Mouse (Mus musculus) mammary gland, adult 2 months (tissue): ENCODE measurements around the gene Tcte3. TPM values are rescaled to one million over a fixed set of nuclear protein-coding genes. Genes with fewer than 3 reads are reported as not detected.

Experiments used
- polyA plus RNA-seq: library from polyadenylated mRNA; depleted of rRNA; stranded (reverse); fragments of >200 nt; gene quantifications from 2 replicates; pipeline ENCODE4 v1.2.3, GENCODE M21; 2012; ENCODE audit warnings: low replicate concordance; rRNA removed

The Tcte3 gene
- not detected in 2 replicates for polyA plus RNA-seq

DNA sequence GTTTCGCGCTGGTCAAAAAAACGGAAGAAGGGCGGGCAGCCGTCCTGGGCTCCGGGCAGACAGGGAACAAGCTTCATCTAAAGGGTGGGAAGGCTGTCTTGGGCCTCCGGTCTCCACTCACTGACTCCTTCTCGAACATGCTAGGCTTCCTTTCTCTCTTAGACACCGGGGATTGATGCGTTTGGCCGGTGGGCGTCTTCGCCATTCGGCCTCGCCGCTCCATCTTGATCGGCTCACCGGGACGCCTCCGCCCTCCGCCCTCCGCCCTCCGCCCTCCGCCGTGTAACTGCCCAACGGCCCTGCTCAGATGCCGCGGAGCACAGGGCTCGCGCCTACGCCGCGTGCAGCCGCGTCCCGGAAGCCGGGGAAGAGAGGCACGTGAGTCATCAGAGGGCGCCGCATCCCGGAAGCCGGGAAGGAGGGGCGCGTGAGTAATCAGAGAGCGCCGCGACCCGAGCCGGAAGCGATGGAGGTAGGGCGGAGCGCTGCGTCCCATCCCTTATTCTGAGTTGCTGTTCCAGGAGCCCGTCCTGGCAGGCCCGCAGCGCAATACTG, at the start of gene Tcte3, which contains the start of the genes Ermard and Gm3448:
TSS of gene Tcte3 (minus strand) at position 314 of the 555 bp plus-strand sequence.
TSS of gene Ermard (plus strand) at position 34 of the 555 bp plus-strand sequence.
TSS of gene Gm3448 (minus strand) at position 363 of the 555 bp plus-strand sequence.

DNA sequence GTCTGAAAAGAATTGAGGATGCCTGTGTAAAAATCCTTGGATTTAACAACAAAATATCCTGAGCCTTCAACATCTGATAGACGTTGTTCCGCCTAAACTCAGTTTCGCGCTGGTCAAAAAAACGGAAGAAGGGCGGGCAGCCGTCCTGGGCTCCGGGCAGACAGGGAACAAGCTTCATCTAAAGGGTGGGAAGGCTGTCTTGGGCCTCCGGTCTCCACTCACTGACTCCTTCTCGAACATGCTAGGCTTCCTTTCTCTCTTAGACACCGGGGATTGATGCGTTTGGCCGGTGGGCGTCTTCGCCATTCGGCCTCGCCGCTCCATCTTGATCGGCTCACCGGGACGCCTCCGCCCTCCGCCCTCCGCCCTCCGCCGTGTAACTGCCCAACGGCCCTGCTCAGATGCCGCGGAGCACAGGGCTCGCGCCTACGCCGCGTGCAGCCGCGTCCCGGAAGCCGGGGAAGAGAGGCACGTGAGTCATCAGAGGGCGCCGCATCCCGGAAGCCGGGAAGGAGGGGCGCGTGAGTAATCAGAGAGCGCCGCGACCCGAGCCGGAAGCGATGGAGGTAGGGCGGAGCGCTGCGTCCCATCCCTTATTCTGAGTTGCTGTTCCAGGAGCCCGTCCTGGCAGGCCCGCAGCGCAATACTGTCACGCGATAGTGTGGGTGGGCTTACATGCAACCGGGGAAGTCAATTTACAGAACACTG, 31.4 kb downstream of the Tcte3 start, which contains the start of gene Gm3435:
TSS of gene Gm3435 (plus strand) at position 471 of the 708 bp plus-strand sequence.

DNA sequence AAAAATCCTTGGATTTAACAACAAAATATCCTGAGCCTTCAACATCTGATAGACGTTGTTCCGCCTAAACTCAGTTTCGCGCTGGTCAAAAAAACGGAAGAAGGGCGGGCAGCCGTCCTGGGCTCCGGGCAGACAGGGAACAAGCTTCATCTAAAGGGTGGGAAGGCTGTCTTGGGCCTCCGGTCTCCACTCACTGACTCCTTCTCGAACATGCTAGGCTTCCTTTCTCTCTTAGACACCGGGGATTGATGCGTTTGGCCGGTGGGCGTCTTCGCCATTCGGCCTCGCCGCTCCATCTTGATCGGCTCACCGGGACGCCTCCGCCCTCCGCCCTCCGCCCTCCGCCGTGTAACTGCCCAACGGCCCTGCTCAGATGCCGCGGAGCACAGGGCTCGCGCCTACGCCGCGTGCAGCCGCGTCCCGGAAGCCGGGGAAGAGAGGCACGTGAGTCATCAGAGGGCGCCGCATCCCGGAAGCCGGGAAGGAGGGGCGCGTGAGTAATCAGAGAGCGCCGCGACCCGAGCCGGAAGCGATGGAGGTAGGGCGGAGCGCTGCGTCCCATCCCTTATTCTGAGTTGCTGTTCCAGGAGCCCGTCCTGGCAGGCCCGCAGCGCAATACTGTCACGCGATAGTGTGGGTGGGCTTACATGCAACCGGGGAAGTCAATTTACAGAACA, 62.8 kb downstream of the Tcte3 start, which contains the start of the genes 9030025P20Rik and Gm3417:
TSS of gene 9030025P20Rik (plus strand) at position 107 of the 677 bp plus-strand sequence.
TSS of gene Gm3417 (minus strand) at position 429 of the 677 bp plus-strand sequence.

Other genes with a start within 250 kb of the Tcte3 start
- gene Wdr27, start 98.3 kb downstream of the Tcte3 start, polyA plus RNA-seq, result 3.0 and 4.6 TPM in 2 replicates
- 11.3 and 18.8 TPM in 2 replicates for gene 1600012H06Rik, start 98.3 kb downstream of the Tcte3 start, polyA plus RNA-seq
- gene Phf10, start 80.2 kb downstream of the Tcte3 start, polyA plus RNA-seq, result 10.5 and 26.3 TPM in 2 replicates
- gene 9030025P20Rik, start 63.0 kb downstream of the Tcte3 start, polyA plus RNA-seq, result 9.0 and 16.6 TPM in 2 replicates
- 0.39 TPM in 1 of 2 replicates, not detected in the other for gene Gm3417, start 62.7 kb downstream of the Tcte3 start, polyA plus RNA-seq
- 0.42 and 2.1 TPM in 2 replicates for gene Gm3435, start 31.3 kb downstream of the Tcte3 start, polyA plus RNA-seq
- 32.8 and 77.5 TPM in 2 replicates for gene Ermard, start 280 bp downstream of the Tcte3 start, polyA plus RNA-seq
- gene Gm3448, start within 50 bp of the Tcte3 start, polyA plus RNA-seq, result 0.92 and 0.96 TPM in 2 replicates